Mouse (Mus musculus) ES-E14 (cell line): ENCODE results near the gene Mrtfb. TPM values are rescaled to one million over a fixed set of nuclear protein-coding genes. Genes with fewer than 3 reads are reported as not detected.

Experiments used
- DNase-seq: peaks from one replicate; pipeline ENCODE4 v3.0.0-alpha.2; 2013; ENCODE audit warnings: low read depth, low spot score
- H3K27ac ChIP-seq: 2 replicates; pipeline ENCODE4 v1.5.1; 2012; ENCODE audit warnings: low read depth, mild to moderate bottlenecking, low read length, moderate library complexity, mixed read lengths; ENCODE audit not compliant: poor library complexity, insufficient read depth, severe bottlenecking
- H3K36me3 ChIP-seq: 2 replicates; pipeline ENCODE4 v1.6.1; 2012; ENCODE audit warnings: mild to moderate bottlenecking, low read length, moderate library complexity, mixed read lengths; ENCODE audit not compliant: control insufficient read depth, poor library complexity, insufficient read depth, severe bottlenecking
- H3K4me1 ChIP-seq, 2 experiments: fragments of 150-350 bp in 1 of 2; sonication (generic) in 1 of 2; 2 replicates each; pipeline ENCODE4 v1.6.1; 2012; ENCODE audit warnings: low read length in 2 of 2, mild to moderate bottlenecking in 1 of 2, mixed read lengths in 1 of 2; ENCODE audit not compliant: control insufficient read depth in 2 of 2, insufficient read depth in 2 of 2, poor library complexity in 1 of 2
- H3K4me3 ChIP-seq, 2 experiments: fragments of 150-350 bp in 1 of 2; sonication (generic) in 1 of 2; 2 replicates each; pipeline ENCODE4 v1.5.1; 2012; ENCODE audit warnings: low read length in 2 of 2, low read depth in 1 of 2, mild to moderate bottlenecking in 1 of 2, mixed read lengths in 1 of 2; ENCODE audit not compliant: insufficient read depth in 1 of 2, poor library complexity in 1 of 2, severe bottlenecking in 1 of 2
- H3K9ac ChIP-seq: 2 replicates; pipeline ENCODE4 v1.6.1; 2012; ENCODE audit warnings: low read depth, mild to moderate bottlenecking, low read length, mixed read lengths; ENCODE audit not compliant: poor library complexity, insufficient read depth, severe bottlenecking
- H3K9me3 ChIP-seq: fragments of 150-350 bp; sonication (generic); 2 replicates; pipeline ENCODE4 v1.6.1; 2012; ENCODE audit warnings: low read depth, mild to moderate bottlenecking, low read length; ENCODE audit not compliant: control insufficient read depth, insufficient read depth
- CHD2 ChIP-seq: IDR thresholded peaks from 2 replicates; pipeline ENCODE4 v1.6.1; 2014; ENCODE audit warnings: mild to moderate bottlenecking, low read depth, low read length, inconsistent platforms
- HCFC1 ChIP-seq: IDR thresholded peaks from 2 replicates; pipeline ENCODE4 v1.6.1; 2012; ENCODE audit warnings: low read length, inconsistent platforms, borderline replicate concordance; ENCODE audit not compliant: insufficient read depth
- MAFK ChIP-seq: IDR thresholded peaks from 2 replicates; pipeline ENCODE4 v1.6.1; 2014; ENCODE audit warnings: mild to moderate bottlenecking, low read depth, low read length, inconsistent platforms; ENCODE audit not compliant: insufficient read depth
- ZC3H11A ChIP-seq: IDR thresholded peaks from 2 replicates; pipeline ENCODE4 v1.6.1; 2012; ENCODE audit warnings: low read depth, mild to moderate bottlenecking, inconsistent platforms, low read length, borderline replicate concordance
- ZNF384 ChIP-seq: IDR thresholded peaks from 2 replicates; pipeline ENCODE4 v1.6.1; 2012; ENCODE audit warnings: low read depth, low read length, inconsistent platforms
- in situ Hi-C, 2 experiments: fragments of 600-800 bp; cut with MboI; formaldehyde crosslinking; loops; one replicate each; pipeline ENCODE4 v1.15.1; 2025; ENCODE audit warnings: low sequenced_read_pairs in 2 of 2, inconsistent platforms in 1 of 2; ENCODE audit not compliant: unreplicated experiment in 2 of 2
- total RNA-seq: library from RNA; depleted of rRNA; stranded (reverse); fragments of 300-350 nt; gene quantifications from 2 replicates; pipeline ENCODE4 v1.2.3, GENCODE M21; 2012

Mrtfb gene
- total RNA-seq, 1 experiment = 9.6 TPM

DNA sequence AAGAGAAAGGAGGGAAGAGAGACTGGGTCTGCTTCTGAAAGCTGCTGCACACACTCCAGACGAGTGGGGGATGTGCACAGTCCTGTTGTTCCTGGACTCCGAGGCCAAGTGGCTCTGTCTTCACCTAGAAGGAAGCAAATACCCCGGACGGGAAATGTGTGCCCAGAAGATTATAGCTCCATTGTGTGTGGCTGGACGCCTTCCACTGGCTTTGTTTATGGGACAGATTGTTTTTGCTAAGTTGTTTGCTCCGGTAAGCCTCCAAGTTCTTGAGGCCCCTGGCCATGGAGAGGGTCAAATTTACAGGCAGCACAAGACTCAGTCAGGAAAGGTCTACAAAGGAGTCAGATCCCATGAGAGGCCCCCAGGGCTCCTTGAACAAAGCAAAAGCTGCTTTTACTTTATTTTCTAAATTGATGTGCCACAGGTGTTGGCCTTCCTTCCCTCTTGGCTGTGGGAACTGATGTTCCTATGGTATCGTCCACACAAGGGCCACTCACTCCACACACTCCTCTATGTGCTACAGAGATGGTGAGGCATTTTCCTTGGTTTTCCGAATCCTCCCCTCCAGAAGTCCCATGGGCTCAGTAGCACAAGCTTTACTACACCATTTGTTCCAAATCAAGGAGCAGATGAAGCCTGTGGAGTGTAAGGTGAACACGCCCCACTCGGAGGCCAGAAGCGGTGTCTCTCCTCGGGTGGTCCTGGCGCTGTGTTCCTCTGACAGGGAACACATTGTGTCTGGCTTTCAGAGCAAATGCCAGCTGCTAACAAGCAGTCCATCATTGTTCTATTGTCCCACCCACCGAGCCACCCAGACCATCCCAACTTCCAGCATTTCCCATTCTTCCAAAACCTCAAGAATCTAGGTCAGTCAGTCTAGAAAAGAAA, 23.1 kb upstream of the Mrtfb start:
- Histone ChIP-seq H3K4me1 (no peaks in the 10 kb centered on the region), H3K9me3 (no peaks in the 10 kb centered on the region), H3K4me3 (no peak overlapping the region), H3K27ac (no peak overlapping the region), H3K36me3 (no peaks in the 10 kb centered on the region), H3K9ac (no peak overlapping the region)
- no peak for TF ChIP-seq CHD2
- no peak for TF ChIP-seq HCFC1
- TF ChIP-seq ZNF384 = no peak
- no peak for TF ChIP-seq MAFK
- no peak for TF ChIP-seq ZC3H11A
- in situ Hi-C loops = no loop called here
- no peak for DNase-seq

DNA sequence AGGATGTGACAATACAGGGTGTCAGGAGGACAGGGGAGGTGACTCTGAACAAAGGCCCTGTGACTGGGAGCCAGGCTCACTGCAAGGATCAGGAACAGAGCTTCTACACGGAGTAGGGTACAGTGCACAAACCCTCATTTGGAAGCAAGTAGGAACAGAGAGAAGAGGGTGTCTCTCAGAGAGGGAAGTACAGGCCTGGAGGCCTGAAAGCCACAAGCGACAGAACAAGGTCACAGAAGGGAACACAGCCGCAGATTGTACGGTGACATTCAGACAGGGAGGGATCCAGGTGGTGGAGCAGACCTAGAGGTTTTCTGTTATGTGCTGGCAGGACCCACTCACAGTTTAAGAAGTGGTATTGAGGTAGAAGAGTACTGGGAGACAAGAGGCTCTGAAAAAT, 17.2 kb upstream of the Mrtfb start:
- in situ Hi-C loops = no loop called here
- no peak overlapping the region for H3K9ac ChIP-seq
- TF ChIP-seq HCFC1 = no peak
- no peak for TF ChIP-seq ZC3H11A
- TF ChIP-seq ZNF384 = no peak
- no peak for TF ChIP-seq MAFK
- no peak for TF ChIP-seq CHD2
- no peak overlapping the region for H3K4me3 ChIP-seq
- no peak overlapping the region for H3K27ac ChIP-seq
- no peaks in the 10 kb centered on the region for H3K4me1 ChIP-seq
- H3K36me3 ChIP-seq = no peaks in the 10 kb centered on the region
- DNase-seq = no peak
- no peaks in the 10 kb centered on the region for H3K9me3 ChIP-seq

DNA sequence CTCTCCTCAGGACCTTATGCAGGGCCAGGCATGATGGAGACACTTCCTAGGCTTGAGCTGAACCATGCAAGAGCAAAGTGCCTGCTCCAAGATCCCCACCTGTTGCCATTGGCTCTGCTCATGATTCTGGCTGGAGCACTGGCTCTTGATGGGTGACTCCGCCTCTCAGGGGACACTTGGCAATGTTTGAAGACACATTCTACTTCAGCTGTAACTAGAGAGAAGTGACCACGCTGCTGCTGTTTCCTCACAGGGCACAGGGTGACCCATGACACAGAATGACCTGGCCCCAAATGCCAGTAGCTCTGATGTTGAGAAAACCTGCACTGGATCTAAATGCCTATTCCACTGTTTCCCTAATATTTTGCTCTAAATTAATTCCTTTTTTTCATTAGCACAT, 16.7 kb upstream of the Mrtfb start:
- in situ Hi-C loops = no loop called here
- no peak overlapping the region for H3K9ac ChIP-seq
- TF ChIP-seq ZNF384 (no peak), MAFK (no peak), CHD2 (no peak), ZC3H11A (no peak)

DNA sequence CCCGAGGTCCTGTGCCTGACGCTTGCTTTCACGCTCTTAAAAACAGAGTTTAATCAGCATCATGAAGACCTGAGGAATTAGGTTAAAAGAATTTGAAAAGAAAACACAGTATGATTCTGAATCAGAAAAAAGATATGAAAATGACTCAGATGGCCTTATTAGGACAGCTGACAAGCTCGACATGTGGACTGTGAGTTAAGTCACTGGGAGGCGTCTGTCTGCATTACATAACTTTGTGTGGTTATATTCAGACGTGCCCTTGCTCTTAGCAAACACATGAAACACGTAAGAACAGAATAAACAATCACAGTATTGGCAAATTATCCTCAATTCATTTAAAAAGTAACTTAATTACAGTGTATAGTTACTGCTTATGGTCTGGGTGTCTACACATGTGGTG, 16.0 kb upstream of the Mrtfb start:
- Histone ChIP-seq H3K4me3 (no peak overlapping the region), H3K4me1 (no peaks in the 10 kb centered on the region), H3K27ac (no peak overlapping the region), H3K36me3 (no peaks in the 10 kb centered on the region), H3K9me3 (no peaks in the 10 kb centered on the region), H3K9ac (no peak overlapping the region)
- in situ Hi-C loops = no loop called here
- no peak for DNase-seq
- TF ChIP-seq ZC3H11A = no peak
- TF ChIP-seq CHD2 = no peak
- no peak for TF ChIP-seq ZNF384
- TF ChIP-seq MAFK = no peak
- no peak for TF ChIP-seq HCFC1

More for the DNA sequence above, 16.7 kb upstream of the Mrtfb start:
- no peak for DNase-seq
- Histone ChIP-seq H3K4me1 (no peaks in the 10 kb centered on the region), H3K4me3 (no peak overlapping the region), H3K9me3 (no peaks in the 10 kb centered on the region), H3K27ac (no peak overlapping the region), H3K36me3 (no peaks in the 10 kb centered on the region)
